Mouse (Mus musculus) stomach, embryonic 14.5 days (tissue): ENCODE data around the gene Tecta. TPM values are rescaled to one million over a fixed set of nuclear protein-coding genes. Genes with fewer than 3 reads are reported as not detected.

Experiments used
- ATAC-seq: fragments of 200-750 bp; cut with Nextera tagmentation; 2 replicates; pipeline ENCODE4 v1.8.0; 2017; ENCODE audit warnings: low read depth, moderate TSS enrichment; ENCODE audit not compliant: insufficient number of reproducible peaks, insufficient read depth, low FRiP score
- H3K27ac ChIP-seq: fragments of 300-500 bp; sonication (generic); 2 replicates; pipeline ENCODE4 v1.5.1; 2014; ENCODE audit warnings: mild to moderate bottlenecking, low read length, moderate library complexity, mixed read lengths
- H3K27me3 ChIP-seq: fragments of 300-500 bp; sonication (generic); 2 replicates; pipeline ENCODE4 v1.6.1; 2014; ENCODE audit warnings: low read length, control low read depth, mixed read lengths; ENCODE audit not compliant: control insufficient read depth, insufficient read depth
- H3K36me3 ChIP-seq: fragments of 300-500 bp; sonication (generic); 2 replicates; pipeline ENCODE4 v1.6.1; 2014; ENCODE audit warnings: mild to moderate bottlenecking, control low read depth, low read length, moderate library complexity, mixed read lengths; ENCODE audit not compliant: control insufficient read depth, insufficient read depth
- H3K4me1 ChIP-seq: fragments of 300-500 bp; sonication (generic); 2 replicates; pipeline ENCODE4 v1.6.1; 2014; ENCODE audit warnings: low read length, control low read depth, mixed read lengths; ENCODE audit not compliant: control insufficient read depth, insufficient read depth
- H3K4me2 ChIP-seq: fragments of 300-500 bp; sonication (generic); replicated peaks from 2 replicates; pipeline ENCODE4 v1.6.1; 2014; ENCODE audit warnings: low read depth, low read length, control low read depth
- H3K4me3 ChIP-seq: fragments of 300-500 bp; sonication (generic); 2 replicates; pipeline ENCODE4 v1.5.1; 2014; ENCODE audit warnings: low read depth, low read length, control low read depth
- H3K9ac ChIP-seq: fragments of 300-500 bp; sonication (generic); replicated peaks from 2 replicates; pipeline ENCODE4 v1.6.1; 2014; ENCODE audit warnings: low read depth, mild to moderate bottlenecking, control low read depth, low read length, moderate library complexity, mixed read lengths
- H3K9me3 ChIP-seq: fragments of 300-500 bp; sonication (generic); 2 replicates; pipeline ENCODE4 v1.6.1; 2016; ENCODE audit warnings: low read depth, low read length, control low read depth; ENCODE audit not compliant: control insufficient read depth
- WGBS: fragments of 180-500 bp; shearing (Covaris S2); extraction: QIAGEN DNeasy Blood & Tissue Kit; methylation state at CpG from one replicate; pipeline ENCODE4 v1.1.7; 2014; 5-methylcytosine and 5-hydroxymethylcytosine counted together
- polyA plus RNA-seq: library from polyadenylated mRNA; unstranded; fragments of >200 nt; fragmentation: Nextera tagmentation; extraction: Ambion mirVana; gene quantifications from 2 replicates; pipeline ENCODE4 v1.2.1, GENCODE M21; 2014

The Tecta gene
- polyA plus RNA-seq, 1 experiment from 2014 or later = 1.9 TPM

DNA sequence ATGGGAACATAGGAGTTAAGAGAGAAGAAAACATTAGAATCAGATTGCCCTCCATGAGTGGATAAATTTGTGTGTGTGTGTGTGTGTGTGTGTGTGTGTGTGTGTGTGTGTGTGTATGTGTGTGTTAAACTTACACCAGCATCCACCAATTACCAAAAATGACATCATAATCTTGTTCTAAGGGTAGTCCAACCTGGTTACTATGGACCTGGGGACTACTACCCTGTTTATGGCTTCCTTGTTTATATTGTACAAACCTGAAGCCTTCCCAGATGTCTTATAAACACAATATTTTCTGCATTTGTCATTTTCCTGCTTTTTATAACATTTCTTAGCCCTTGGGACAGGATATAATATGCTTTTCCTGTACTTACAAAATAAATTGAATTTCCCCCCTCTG lies 53.4 kb downstream of the Tecta start:
- Histone ChIP-seq H3K4me1 (no peaks in the 10 kb centered on the region), H3K9me3 (no peaks in the 10 kb centered on the region), H3K27ac (no peak overlapping the region), H3K4me3 (no peak overlapping the region), H3K36me3 (no peaks in the 10 kb centered on the region), H3K27me3 (no peaks in the 10 kb centered on the region), H3K9ac (no peak overlapping the region), H3K4me2 (no peak overlapping the region)
- ATAC-seq = no peak

DNA sequence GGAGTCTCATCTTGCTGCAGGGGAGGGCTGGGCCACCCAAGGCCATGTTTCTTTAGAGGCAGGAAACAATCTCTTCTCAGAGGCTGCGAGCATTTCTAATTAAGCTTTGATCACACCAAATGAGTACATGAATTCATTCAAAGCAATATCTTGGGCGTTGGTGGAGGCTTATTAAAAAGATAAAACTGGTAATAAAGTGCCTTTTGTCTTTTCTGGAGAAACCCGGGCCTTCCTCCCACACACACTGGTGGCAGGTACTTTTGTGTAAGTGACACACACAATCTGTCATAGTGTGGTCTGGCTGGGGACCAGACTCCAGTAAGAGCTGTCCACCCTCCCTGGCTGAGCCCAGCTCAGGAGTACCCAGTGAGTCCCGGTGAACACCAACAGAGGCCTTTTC lies 60.6 kb downstream of the Tecta start:
- Histone ChIP-seq H3K9me3 (no peaks in the 10 kb centered on the region), H3K36me3 (no peaks in the 10 kb centered on the region), H3K4me1 (no peaks in the 10 kb centered on the region), H3K27ac (no peak overlapping the region), H3K4me2 (no peak overlapping the region), H3K9ac (no peak overlapping the region), H3K27me3 (no peaks in the 10 kb centered on the region), H3K4me3 (no peak overlapping the region)
- ATAC-seq = no peak
- 58% methylated on average over 4 of the region's 4 CpGs for WGBS

DNA sequence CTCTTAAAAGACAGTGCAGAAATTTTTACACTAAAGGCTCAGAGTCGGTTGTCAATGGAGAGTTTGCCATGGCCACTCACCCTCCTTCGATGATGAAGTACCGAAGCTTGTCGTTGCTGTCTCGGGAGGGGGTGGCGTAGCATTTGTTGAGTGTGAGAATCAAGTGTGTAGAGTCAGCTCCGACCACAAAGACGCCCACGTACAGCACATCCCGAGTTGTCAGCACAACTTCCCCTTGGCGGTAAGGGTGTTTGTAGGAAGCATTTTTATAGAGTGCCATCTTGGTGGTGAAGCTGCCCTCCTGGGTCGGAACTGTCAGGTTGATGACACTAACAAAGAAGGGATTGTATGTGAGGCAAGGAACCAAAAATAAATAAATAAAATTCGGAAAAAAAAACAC lies 62.7 kb downstream of the Tecta start:
- WGBS = 76% methylated on average over 13 of the region's 13 CpGs
- Histone ChIP-seq H3K9ac (no peak overlapping the region), H3K27ac (no peak overlapping the region), H3K4me2 (no peak overlapping the region), H3K27me3 (no peaks in the 10 kb centered on the region), H3K4me3 (no peak overlapping the region), H3K36me3 (no peaks in the 10 kb centered on the region), H3K9me3 (no peaks in the 10 kb centered on the region), H3K4me1 (no peaks in the 10 kb centered on the region)
- ATAC-seq = no peak

- H3K27ac ChIP-seq = no peak overlapping the region
- no peak overlapping the region for H3K9ac ChIP-seq
- H3K4me2 ChIP-seq = no peak overlapping the region
- H3K27me3 ChIP-seq = no peaks in the 10 kb centered on the region
- H3K36me3 ChIP-seq = no peaks in the 10 kb centered on the region
- H3K9me3 ChIP-seq = no peaks in the 10 kb centered on the region
- no peak overlapping the region for H3K4me3 ChIP-seq
- no peaks in the 10 kb centered on the region for H3K4me1 ChIP-seq
- no peak for ATAC-seq
- WGBS = 77% methylated on average over 1 of the region's 1 CpGs
These were observed 63.2 kb downstream of the Tecta start for GRCm38 (mm10) chr9:42336575-42336974.

- no peaks in the 10 kb centered on the region for H3K36me3 ChIP-seq
- no peak overlapping the region for H3K4me3 ChIP-seq
- no peak overlapping the region for H3K27ac ChIP-seq
- no peaks in the 10 kb centered on the region for H3K27me3 ChIP-seq
- H3K4me2 ChIP-seq = no peak overlapping the region
- no peaks in the 10 kb centered on the region for H3K4me1 ChIP-seq
- no peak overlapping the region for H3K9ac ChIP-seq
- WGBS = 80% methylated on average over 3 of the region's 3 CpGs
- ATAC-seq = no peak
- no peaks in the 10 kb centered on the region for H3K9me3 ChIP-seq
These were observed 64.8 kb downstream of the Tecta start for GRCm38 (mm10) chr9:42334885-42335284.

DNA sequence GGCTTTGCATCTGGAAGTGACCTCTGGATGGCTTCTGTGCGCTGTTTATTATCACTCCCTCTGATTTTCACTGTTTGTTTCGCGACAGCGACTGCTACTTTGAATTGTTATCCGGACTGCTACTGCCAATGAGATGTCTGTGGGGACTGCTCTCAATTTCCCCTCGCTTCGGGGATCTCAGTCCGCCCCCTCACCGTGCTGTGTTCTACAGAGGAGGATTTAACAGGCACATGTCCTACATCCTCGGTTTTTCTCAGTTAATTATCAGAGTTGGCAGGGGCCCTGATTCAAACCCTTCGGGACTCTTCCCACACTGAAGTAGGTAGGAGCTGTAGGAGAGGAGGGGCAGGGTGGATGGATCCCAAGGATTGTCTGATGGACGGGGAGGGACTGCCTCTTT lies 67.0 kb downstream of the Tecta start:
- no peaks in the 10 kb centered on the region for H3K9me3 ChIP-seq
- no peaks in the 10 kb centered on the region for H3K27me3 ChIP-seq
- no peak for ATAC-seq
- H3K27ac ChIP-seq = no peak overlapping the region
- no peak overlapping the region for H3K9ac ChIP-seq
- no peak overlapping the region for H3K4me2 ChIP-seq
- 65% methylated on average over 12 of the region's 12 CpGs for WGBS
- no peaks in the 10 kb centered on the region for H3K4me1 ChIP-seq
- no peak overlapping the region for H3K4me3 ChIP-seq
- H3K36me3 ChIP-seq = no peaks in the 10 kb centered on the region

- Histone ChIP-seq H3K4me1 (no peaks in the 10 kb centered on the region), H3K4me2 (no peak overlapping the region), H3K9ac (no peak overlapping the region), H3K9me3 (no peaks in the 10 kb centered on the region), H3K36me3 (no peaks in the 10 kb centered on the region), H3K27me3 (no peaks in the 10 kb centered on the region), H3K27ac (no peak overlapping the region), H3K4me3 (no peak overlapping the region)
- no peak for ATAC-seq
- WGBS = 90% methylated on average over 7 of the region's 7 CpGs
These were observed 68.4 kb downstream of the Tecta start for GRCm38 (mm10) chr9:42331341-42331740.

- no peak overlapping the region for H3K27ac ChIP-seq
- H3K9me3 ChIP-seq = no peaks in the 10 kb centered on the region
- no peaks in the 10 kb centered on the region for H3K27me3 ChIP-seq
- H3K9ac ChIP-seq = no peak overlapping the region
- 78% methylated on average over 9 of the region's 9 CpGs for WGBS
- H3K4me2 ChIP-seq = no peak overlapping the region
- ATAC-seq = no peak
- no peaks in the 10 kb centered on the region for H3K36me3 ChIP-seq
- no peaks in the 10 kb centered on the region for H3K4me1 ChIP-seq
- no peak overlapping the region for H3K4me3 ChIP-seq
These were observed 70.0 kb downstream of the Tecta start for GRCm38 (mm10) chr9:42329753-42330152.

DNA sequence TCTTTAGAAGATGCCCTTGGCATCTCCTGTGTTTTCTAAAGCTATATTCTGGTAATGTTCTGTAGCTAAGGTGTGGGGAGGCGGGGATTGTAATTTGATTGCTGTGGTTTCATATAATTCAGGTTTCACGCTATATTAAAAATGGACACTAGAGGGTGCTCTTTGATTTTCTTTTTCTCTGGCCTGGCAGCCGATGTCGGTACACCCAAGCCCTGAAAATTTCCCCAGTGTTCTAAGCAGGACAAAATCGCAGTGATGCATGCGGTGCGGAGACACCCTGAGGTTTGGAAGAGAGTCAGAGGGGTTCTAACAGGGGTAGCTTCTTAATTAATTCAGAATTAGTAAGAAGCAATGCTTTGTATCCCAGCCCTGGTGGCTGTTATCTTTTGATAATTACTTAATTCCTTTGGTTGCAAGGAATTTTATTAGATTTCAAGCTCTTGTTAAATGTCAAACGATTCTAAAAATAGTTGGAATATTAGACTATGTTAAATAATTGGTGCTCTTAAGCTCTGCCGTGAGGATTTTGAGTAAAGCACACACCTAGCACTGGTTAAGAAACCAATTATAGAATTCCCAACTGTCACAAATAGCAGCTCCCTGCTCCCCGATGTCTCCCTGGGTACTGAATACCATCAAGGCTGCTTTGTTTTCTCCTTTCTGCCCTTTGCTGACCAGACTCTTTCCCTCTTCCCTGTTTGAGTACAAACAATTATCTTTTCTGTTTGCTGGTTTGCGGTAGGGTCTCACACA lies 72.9 kb downstream of the Tecta start:
- WGBS = 26% methylated on average over 11 of the region's 11 CpGs
- Histone ChIP-seq H3K4me3 (no peak overlapping the region), H3K27me3 (no peaks in the 10 kb centered on the region), H3K36me3 (no peaks in the 10 kb centered on the region), H3K4me2 (no peak overlapping the region), H3K9ac (no peak overlapping the region), H3K4me1 (no peaks in the 10 kb centered on the region), H3K9me3 (no peaks in the 10 kb centered on the region), H3K27ac (no peak overlapping the region)
- no peak for ATAC-seq
